Mouse (Mus musculus) heart, adult 2 months (tissue): ENCODE data around the gene Ube2f.

Experiments used
- CTCF ChIP-seq: fragments of 200-600 bp; IDR thresholded peaks from 2 replicates; pipeline ENCODE4 v1.8.1; 2022; ENCODE audit warnings: antibody characterized with exemption, mild to moderate bottlenecking, moderate library complexity
- POLR2A ChIP-seq: fragments of 200-500 bp; IDR thresholded peaks from 2 replicates; pipeline ENCODE4 v1.6.1; 2011; ENCODE audit warnings: mild to moderate bottlenecking, low read depth, low read length, control low read depth; ENCODE audit not compliant: insufficient read depth

DNA sequence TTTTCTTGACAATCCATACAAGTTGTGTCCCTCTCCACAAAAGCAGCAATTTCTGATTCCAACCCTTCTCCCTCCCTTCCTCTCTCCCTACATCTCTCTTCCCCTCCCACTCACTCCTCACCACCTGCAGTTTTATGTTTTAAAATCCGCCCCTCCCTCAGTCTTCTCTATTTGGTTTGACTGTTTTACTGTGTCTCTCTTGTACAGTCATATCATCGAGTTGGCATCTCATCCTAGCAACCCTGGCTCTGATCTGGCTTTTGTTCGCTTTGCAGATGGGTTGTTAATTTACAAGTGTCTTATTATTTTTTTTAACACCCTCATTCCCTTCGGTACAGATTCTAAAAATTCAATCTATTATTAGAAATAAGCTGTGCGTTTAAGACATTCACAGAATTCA is 43.2 kb upstream of the Ube2f start:
- TF ChIP-seq CTCF: no peak
- TF ChIP-seq POLR2A: no peak
